Mouse (Mus musculus) spleen, postnatal 10 days (tissue): Measurements from ENCODE around the gene Dmtf1.

Source experiments
- DNase-seq, 2 experiments: peaks; one replicate each; pipeline ENCODE4 v3.0.0; 2021 to 2022; ENCODE audit warnings: low spot score in 2 of 2

The Dmtf1 gene

GRCm38 (mm10) chr5:9107296-9108089 is 54.1 kb downstream of the Dmtf1 start:
- no peak for DNase-seq

- DNase-seq, result no peak
Observed at GRCm38 (mm10) chr5:9106806-9107205, 54.8 kb downstream of the Dmtf1 start.

- DNase-seq, result no peak
Observed at GRCm38 (mm10) chr5:9103958-9104357, 57.6 kb downstream of the Dmtf1 start.

GRCm38 (mm10) chr5:9102696-9103095 is 58.9 kb downstream of the Dmtf1 start:
- DNase-seq, result no peak

- DNase-seq, result peak; percentile 29 to 59
Observed at GRCm38 (mm10) chr5:9100849-9101801, 60.5 kb downstream of the Dmtf1 start.

GRCm38 (mm10) chr5:9100207-9100848 is 61.2 kb downstream of the Dmtf1 start, which contains the start of gene Tmem243:
Gene Tmem243 (plus strand): TSS chr5:9100668.
- peak; percentile 63 to 85 for DNase-seq

- no peak for DNase-seq
Observed at GRCm38 (mm10) chr5:9093490-9093889, 68.1 kb downstream of the Dmtf1 start.

- DNase-seq, result no peak
Observed at GRCm38 (mm10) chr5:9092716-9093115, 68.9 kb downstream of the Dmtf1 start.

GRCm38 (mm10) chr5:9090493-9091106 is 71.0 kb downstream of the Dmtf1 start:
- DNase-seq, result no peak

GRCm38 (mm10) chr5:9086924-9087719 is 74.5 kb downstream of the Dmtf1 start:
- peak in 1 of 2 experiments; percentile 52 for DNase-seq

GRCm38 (mm10) chr5:9079773-9080501 is 81.6 kb downstream of the Dmtf1 start:
- DNase-seq, result no peak

GRCm38 (mm10) chr5:9073177-9073854 is 88.3 kb downstream of the Dmtf1 start:
- DNase-seq, result no peak

GRCm38 (mm10) chr5:9071360-9071759 is 90.2 kb downstream of the Dmtf1 start:
- no peak for DNase-seq

GRCm38 (mm10) chr5:9069599-9070209 is 91.9 kb downstream of the Dmtf1 start:
- no peak for DNase-seq

- no peak for DNase-seq
Observed at GRCm38 (mm10) chr5:9068886-9069285, 92.7 kb downstream of the Dmtf1 start.
